Mouse (Mus musculus) liver, embryonic 16.5 days (tissue): Measurements from ENCODE around the gene Eps8l2. TPM values are rescaled to one million over a fixed set of nuclear protein-coding genes. Genes with fewer than 3 reads are reported as not detected.

ENCODE experiments used
- ATAC-seq: fragments of 200-750 bp; cut with Nextera tagmentation; 2 replicates; pipeline ENCODE4 v1.8.0; 2017; ENCODE audit warnings: low read depth, mild to moderate bottlenecking, moderate number of reproducible peaks, moderate library complexity
- H3K27ac ChIP-seq: fragments of 300-500 bp; sonication (generic); 2 replicates; pipeline ENCODE4 v1.5.1; 2014; ENCODE audit warnings: mild to moderate bottlenecking, low read length
- H3K27me3 ChIP-seq: fragments of 300-500 bp; sonication (generic); 2 replicates; pipeline ENCODE4 v1.6.1; 2014; ENCODE audit warnings: low read depth, low read length, mixed read lengths; ENCODE audit not compliant: control insufficient read depth, insufficient read depth
- H3K36me3 ChIP-seq: fragments of 300-500 bp; sonication (generic); 2 replicates; pipeline ENCODE4 v1.6.1; 2014; ENCODE audit warnings: mild to moderate bottlenecking; ENCODE audit not compliant: control insufficient read depth, insufficient read depth
- H3K4me1 ChIP-seq: fragments of 300-500 bp; sonication (generic); 2 replicates; pipeline ENCODE4 v1.6.1; 2014; ENCODE audit warnings: low read depth, low read length, mixed read lengths; ENCODE audit not compliant: control insufficient read depth
- H3K4me2 ChIP-seq: fragments of 300-500 bp; sonication (generic); 2 replicates; pipeline ENCODE4 v1.6.1; 2014; ENCODE audit warnings: low read depth, low read length, mixed read lengths
- H3K4me3 ChIP-seq: fragments of 300-500 bp; sonication (generic); 2 replicates; pipeline ENCODE4 v1.5.1; 2014; ENCODE audit warnings: low read depth, mild to moderate bottlenecking, low read length
- H3K9ac ChIP-seq: fragments of 300-500 bp; sonication (generic); 2 replicates; pipeline ENCODE4 v1.6.1; 2014; ENCODE audit warnings: low read depth, low read length
- H3K9me3 ChIP-seq: fragments of 300-500 bp; sonication (generic); replicated peaks from 2 replicates; pipeline ENCODE4 v1.6.1; 2016; ENCODE audit warnings: low read length; ENCODE audit not compliant: control insufficient read depth
- WGBS: fragments of 180-500 bp; shearing (Covaris S2); extraction: QIAGEN DNeasy Blood & Tissue Kit; methylation state at CpG from one replicate; pipeline ENCODE4 v1.1.7; 2014; ENCODE audit not compliant: insufficient replicate concordance; 5-methylcytosine and 5-hydroxymethylcytosine counted together
- polyA plus RNA-seq: library from polyadenylated mRNA; unstranded; fragments of >200 nt; fragmentation: Nextera tagmentation; extraction: Ambion mirVana; gene quantifications from 2 replicates; pipeline ENCODE4 v1.2.1, GENCODE M21; 2015

Eps8l2 gene
- polyA plus RNA-seq: 26.0 and 34.0 TPM in 2 replicates

DNA sequence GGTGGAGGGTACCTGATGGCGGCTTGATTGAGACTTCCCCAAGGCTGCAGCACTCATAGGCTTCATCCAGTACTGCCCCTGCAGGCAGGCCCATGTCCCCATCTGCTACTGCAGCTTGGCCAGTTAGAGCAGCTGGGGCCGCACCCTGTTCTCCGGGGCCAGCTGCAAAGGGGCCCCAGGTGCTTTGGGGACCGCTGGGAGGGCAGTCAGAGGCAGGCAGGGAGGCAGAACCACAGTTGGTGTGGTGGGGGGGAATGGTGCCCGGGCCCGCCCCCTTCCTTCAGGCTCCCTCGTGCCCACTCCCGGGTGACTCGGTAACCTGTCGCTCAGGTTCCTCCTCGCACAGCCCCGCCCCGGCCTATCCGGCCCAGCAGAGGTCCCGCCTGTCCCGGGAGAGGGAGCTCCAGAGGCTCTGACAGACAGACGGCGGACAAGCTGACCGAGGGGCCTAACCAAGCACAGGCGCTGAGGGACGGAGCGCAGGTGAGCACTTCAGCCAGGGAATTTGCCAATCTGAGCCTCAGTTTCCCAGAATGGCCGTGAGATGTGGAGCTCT, at the start of gene Eps8l2:
Gene Eps8l2 (plus strand): TSS at position 305 of the 556 bp plus-strand sequence.
- no peaks in the 10 kb centered on the region for H3K9me3 ChIP-seq
- H3K36me3 ChIP-seq: peaks cover 3% of the 10 kb centered on the region; the same call in 1 of the 2 replicates
- H3K27me3 ChIP-seq: no peaks in the 10 kb centered on the region
- H3K4me2 ChIP-seq: peak within 1 kb of the TSS; percentile 57
- whole genome bisulfite sequencing: 6% methylated on average over 23 of the region's 23 CpGs
- H3K4me3 ChIP-seq: peak within 1 kb of the TSS; percentile 50
- peak within 1 kb of the TSS; percentile 89 for H3K27ac ChIP-seq
- peaks cover 14% of the 10 kb centered on the region for H3K4me1 ChIP-seq
- peak; percentile 58 for ATAC-seq
- H3K9ac ChIP-seq: peak within 1 kb of the TSS; percentile 58

DNA sequence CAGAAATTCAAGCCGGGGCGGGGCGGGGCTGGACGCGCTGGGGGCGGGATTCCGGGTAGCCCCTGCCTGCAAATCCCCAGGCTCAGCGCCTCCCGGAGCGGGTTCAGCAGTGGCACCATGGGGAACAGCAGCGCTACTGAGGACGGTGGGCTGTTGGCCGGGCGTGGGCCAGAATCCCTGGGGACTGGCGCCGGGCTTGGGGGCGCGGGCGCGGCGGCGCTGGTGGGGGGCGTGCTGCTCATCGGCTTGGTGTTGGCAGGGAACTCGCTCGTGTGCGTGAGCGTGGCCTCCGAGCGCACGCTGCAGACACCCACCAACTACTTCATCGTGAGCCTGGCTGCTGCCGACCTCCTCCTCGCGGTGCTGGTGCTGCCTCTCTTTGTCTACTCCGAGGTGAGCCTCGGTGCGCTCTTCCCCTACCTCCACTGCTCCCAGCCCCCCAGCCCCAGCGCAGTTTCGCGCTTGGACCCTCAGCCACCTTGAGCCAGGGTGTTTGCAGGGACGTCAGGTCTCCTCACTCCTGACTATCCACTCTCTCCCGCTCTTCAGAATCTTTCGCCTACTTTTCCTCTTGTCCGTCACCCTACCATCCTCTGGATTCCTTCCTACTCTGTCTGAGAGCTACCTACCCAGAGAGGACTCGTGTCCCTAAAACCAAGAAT, 46.6 kb upstream of the Eps8l2 start, which contains the start of gene Drd4:
Gene Drd4 (plus strand): TSS at position 86 of the 662 bp plus-strand sequence.
- Histone ChIP-seq H3K27me3 (peaks cover 60% of the 10 kb centered on the region), H3K4me3 (peak within 1 kb of the TSS; percentile 35), H3K4me1 (peaks cover 4% of the 10 kb centered on the region), H3K9ac (no peak within 1 kb of the TSS), H3K9me3 (no peaks in the 10 kb centered on the region), H3K27ac (no peak within 1 kb of the TSS), H3K4me2 (peak within 1 kb of the TSS; percentile 57), H3K36me3 (0 out of 2 replicates have a peak, but pooled peaks cover under 1% of the 10 kb centered on the region)
- WGBS: 3% methylated on average over 46 of the region's 46 CpGs
- ATAC-seq: no peak

DNA sequence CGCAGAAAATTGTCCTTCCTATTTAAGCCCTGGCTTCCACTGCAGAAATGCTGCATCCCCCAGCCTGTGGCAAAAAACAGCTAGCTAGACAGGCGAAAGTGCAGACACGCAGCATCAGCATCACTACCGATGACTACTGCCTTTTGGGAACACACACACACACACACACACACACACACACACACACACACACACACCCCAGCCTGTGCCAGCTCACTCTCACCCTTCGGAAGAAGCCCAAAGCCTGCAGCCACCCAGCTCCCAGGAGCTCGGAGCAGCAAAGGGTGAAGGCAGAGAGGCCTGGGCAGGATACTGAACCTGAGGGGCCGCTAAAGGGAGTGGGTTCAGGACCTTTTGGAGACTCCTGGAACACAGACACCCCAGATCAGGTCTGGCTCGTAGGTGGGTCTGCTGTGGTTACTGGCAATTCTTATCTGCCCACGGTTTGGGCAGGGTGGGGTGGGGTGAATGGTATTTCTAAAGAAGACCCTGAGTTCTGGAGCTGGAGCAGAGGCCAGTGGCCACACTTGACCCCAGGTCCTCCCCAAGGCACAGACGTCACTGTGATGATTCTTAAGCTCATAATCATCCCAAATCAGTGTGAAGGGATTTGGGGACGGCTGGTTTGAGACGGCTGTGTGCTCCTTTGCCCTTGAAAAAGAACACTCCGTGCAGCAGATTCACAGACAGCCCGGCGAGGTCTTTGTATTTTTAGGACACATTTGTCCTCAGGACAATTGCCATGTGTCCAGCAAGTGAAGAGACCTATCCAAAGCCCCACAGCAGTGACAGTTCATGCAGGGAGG, 45.9 kb upstream of the Eps8l2 start:
- 30% methylated on average over 15 of the region's 15 CpGs for WGBS

DNA sequence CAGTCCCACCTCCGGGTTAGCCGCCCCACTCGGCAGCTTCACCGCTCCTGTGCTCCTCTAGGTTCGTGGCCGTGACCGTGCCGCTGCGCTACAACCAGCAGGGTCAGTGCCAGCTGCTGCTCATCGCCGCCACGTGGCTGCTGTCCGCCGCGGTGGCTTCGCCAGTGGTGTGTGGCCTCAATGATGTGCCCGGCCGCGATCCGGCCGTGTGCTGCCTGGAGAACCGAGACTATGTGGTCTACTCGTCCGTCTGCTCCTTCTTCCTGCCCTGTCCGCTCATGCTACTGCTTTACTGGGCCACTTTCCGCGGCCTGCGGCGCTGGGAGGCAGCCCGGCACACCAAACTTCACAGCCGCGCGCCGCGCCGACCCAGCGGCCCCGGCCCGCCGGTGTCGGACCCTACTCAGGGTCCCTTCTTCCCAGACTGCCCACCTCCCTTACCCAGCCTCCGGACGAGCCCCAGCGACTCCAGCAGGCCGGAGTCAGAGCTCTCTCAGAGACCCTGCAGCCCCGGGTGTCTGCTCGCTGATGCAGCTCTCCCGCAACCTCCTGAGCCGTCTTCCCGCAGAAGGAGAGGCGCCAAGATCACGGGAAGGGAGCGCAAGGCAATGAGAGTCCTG, 44.7 kb upstream of the Eps8l2 start:
- Histone ChIP-seq H3K9ac (no peak overlapping the region), H3K9me3 (no peaks in the 10 kb centered on the region), H3K27me3 (peaks cover 56% of the 10 kb centered on the region), H3K36me3 (0 out of 2 replicates have a peak, but pooled peaks cover 3% of the 10 kb centered on the region), H3K4me3 (peak overlapping the region; percentile 23; the same call in 1 of the 2 replicates), H3K4me1 (peaks cover 4% of the 10 kb centered on the region), H3K27ac (no peak overlapping the region), H3K4me2 (peak overlapping the region; percentile 1; the same call in 1 of the 2 replicates)
- no peak for ATAC-seq
- WGBS: 1% methylated on average over 53 of the region's 53 CpGs

More for the DNA sequence above, 45.9 kb upstream of the Eps8l2 start:
- Histone ChIP-seq H3K4me2 (no peak overlapping the region), H3K4me1 (peaks cover 4% of the 10 kb centered on the region), H3K27ac (no peak overlapping the region), H3K4me3 (no peak overlapping the region), H3K36me3 (0 out of 2 replicates have a peak, but pooled peaks cover 3% of the 10 kb centered on the region), H3K27me3 (peaks cover 60% of the 10 kb centered on the region), H3K9ac (no peak overlapping the region), H3K9me3 (no peaks in the 10 kb centered on the region)
- no peak for ATAC-seq

DNA sequence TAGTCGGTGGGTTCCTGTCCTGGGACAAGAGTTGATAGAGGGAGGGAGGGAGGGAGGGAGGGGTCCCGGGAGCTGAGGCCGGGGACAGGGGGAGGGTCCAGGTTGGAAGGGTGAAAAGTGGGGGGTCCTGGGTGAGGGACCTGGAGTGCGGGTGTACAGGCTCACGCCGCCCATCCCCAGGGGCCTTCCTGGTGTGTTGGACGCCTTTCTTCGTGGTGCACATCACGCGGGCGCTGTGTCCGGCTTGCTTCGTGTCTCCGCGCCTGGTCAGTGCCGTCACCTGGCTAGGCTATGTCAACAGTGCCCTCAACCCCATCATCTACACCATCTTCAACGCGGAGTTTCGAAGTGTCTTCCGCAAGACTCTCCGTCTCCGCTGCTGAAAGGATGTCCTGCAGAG, 44.2 kb upstream of the Eps8l2 start:
- peaks cover 4% of the 10 kb centered on the region for H3K4me1 ChIP-seq
- 0 out of 2 replicates have a peak, but pooled peaks cover 3% of the 10 kb centered on the region for H3K36me3 ChIP-seq
- no peak overlapping the region for H3K4me3 ChIP-seq
- no peaks in the 10 kb centered on the region for H3K9me3 ChIP-seq
- H3K9ac ChIP-seq: no peak overlapping the region
- no peak for ATAC-seq
- peak overlapping the region; percentile 1; the same call in 1 of the 2 replicates for H3K4me2 ChIP-seq
- H3K27ac ChIP-seq: no peak overlapping the region
- 2% methylated on average over 22 of the region's 22 CpGs for WGBS
- H3K27me3 ChIP-seq: peaks cover 56% of the 10 kb centered on the region

DNA sequence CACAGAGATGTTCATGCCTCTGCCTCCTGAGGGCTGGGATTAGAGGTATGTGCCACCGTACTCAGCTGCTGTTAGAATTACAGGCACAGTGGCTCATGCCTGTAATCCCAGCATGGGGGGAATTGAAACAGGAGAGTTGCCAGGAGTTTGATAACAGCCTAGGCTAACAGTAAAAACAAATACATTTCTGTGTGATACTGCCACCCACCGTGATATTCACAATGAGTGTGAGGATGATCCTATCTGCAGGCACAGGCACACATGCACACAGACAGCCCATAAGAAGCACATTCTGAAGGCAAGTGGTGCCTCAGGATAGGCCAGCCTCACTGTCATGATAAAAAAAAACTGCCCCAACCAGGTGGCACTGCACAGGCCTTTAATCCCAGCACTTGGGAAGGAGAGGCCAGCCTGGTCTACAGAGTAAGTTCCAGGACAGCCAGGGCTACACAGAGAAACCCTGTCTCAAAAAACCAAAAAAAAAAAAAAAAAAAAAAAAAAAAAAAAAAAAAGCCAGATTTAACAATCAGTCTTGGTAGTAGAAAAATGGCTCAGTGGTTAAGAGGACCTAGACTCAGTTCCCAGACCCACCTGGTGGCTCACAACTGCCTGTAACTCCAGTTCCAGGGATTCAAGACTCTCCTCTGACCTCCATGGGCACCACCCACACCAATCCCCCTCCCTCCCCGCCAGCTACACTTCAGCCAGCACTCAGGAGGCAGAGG, 40.6 kb upstream of the Eps8l2 start:
- ATAC-seq: peak; percentile 24; the same call in 1 of the 2 replicates
- Histone ChIP-seq H3K4me2 (no peak overlapping the region), H3K27me3 (peaks cover 28% of the 10 kb centered on the region), H3K4me1 (peaks cover 8% of the 10 kb centered on the region), H3K4me3 (no peak overlapping the region), H3K9me3 (no peaks in the 10 kb centered on the region), H3K36me3 (peaks cover 6% of the 10 kb centered on the region; the same call in 1 of the 2 replicates), H3K27ac (no peak overlapping the region), H3K9ac (no peak overlapping the region)
- WGBS: 55% methylated on average over 3 of the region's 3 CpGs

DNA sequence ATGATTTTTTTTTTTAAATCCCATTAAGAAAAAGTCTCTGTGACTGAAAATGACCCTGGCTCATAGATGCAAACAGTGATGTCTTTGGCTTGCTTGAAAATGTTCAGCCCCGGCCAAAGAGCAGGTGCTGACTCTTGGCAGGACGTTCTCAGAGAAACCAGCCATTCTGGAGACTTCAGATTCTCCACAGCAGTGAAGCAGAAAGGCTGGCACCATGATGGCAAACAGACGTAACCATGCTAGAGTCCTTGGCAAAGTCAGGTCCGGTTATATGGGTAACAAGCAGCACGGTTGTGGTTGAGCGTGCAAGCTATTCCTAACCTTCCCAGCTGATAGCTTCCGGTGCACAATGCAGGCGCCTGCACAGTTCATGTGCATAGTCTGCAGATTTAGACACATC, 39.5 kb upstream of the Eps8l2 start:
- peaks cover 4% of the 10 kb centered on the region for H3K4me1 ChIP-seq

DNA sequence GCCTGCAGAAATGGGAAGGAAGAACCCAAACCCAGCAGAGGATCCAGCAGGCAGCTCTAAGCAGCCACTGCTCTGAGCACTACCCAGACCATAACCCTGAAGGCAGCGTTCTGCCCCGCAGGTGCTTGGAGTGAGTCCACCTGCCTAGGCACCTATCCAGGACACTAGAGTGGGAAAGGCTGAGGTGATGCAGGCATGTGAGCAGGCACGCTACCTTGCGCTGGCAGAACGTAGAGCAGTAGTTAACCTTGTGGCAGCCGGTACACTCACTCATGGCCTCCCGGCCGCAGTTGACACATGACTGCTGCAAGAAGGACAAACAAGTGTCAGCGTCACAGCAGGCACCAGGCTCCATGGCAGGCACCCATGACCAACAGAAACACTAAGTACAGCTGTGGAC, 37.3 kb upstream of the Eps8l2 start:
- 90% methylated on average over 9 of the region's 9 CpGs for WGBS
- ATAC-seq: no peak
- peaks cover 15% of the 10 kb centered on the region for H3K36me3 ChIP-seq
- H3K4me2 ChIP-seq: no peak overlapping the region
- no peak overlapping the region for H3K9ac ChIP-seq
- no peak overlapping the region for H3K4me3 ChIP-seq
- peaks cover 4% of the 10 kb centered on the region for H3K4me1 ChIP-seq
- no peak overlapping the region for H3K27ac ChIP-seq
- H3K27me3 ChIP-seq: no peaks in the 10 kb centered on the region
- no peaks in the 10 kb centered on the region for H3K9me3 ChIP-seq

More for the DNA sequence above, 39.5 kb upstream of the Eps8l2 start:
- no peak for ATAC-seq
- Histone ChIP-seq H3K4me3 (no peak overlapping the region), H3K27ac (no peak overlapping the region), H3K9ac (no peak overlapping the region), H3K9me3 (no peaks in the 10 kb centered on the region), H3K27me3 (peaks cover 17% of the 10 kb centered on the region), H3K36me3 (peaks cover 10% of the 10 kb centered on the region; the same call in 1 of the 2 replicates), H3K4me2 (no peak overlapping the region)
- WGBS: 88% methylated on average over 8 of the region's 8 CpGs
